Mouse (Mus musculus): ENCODE results near the gene Tmem266. TPM values are rescaled to one million over a fixed set of nuclear protein-coding genes. Genes with fewer than 3 reads are reported as not detected.
A peak's percentile ranks its signal among the peaks of the same experiment; 100 is the strongest.

Tmem266 gene
- total RNA-seq, 2 experiments from 2014 or later, result 0.80 to 0.93 TPM

DNA sequence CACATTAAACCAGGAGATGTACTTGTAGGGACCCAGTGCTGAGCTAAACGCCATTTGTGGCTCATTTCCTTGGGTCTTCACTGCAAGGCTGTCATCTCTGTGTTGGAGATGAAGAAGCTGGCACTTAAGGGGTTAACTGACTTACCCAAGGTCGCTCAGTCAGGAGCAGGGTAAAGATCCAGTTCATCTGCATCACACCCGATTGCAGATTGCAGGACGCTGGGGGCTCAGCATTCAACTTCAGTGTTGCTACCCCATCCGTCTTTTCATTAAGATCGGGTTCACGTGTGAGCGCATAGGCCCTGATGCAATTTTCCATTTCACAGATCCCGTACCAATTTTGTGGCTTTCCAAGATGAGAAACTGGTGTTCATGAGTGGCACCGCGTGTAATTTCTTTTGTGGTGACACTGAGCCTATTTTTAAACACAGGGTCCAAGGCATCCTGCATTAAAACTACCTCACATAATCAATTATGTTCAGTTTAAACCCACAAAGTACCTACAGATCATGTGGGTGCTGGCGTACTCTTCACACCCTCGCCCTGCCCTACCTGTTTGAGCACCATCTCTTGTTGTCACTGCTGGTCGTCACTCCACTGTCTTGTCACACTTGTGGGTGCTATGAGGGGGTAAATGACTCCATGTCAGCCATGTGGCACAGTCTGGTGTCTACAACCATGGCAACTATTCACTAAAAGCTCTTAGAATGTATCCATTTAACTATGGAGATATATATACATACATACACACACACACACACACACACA, 1.6 kb downstream of the Tmem266 start:
- no peak for DNase-seq (ENCODE audit: low spot score in 2 of 2)

GRCm38 (mm10) chr9:55329401-55329800, 2.7 kb downstream of the Tmem266 start:
- no peak for DNase-seq (ENCODE audit: low spot score in 2 of 2)

DNA sequence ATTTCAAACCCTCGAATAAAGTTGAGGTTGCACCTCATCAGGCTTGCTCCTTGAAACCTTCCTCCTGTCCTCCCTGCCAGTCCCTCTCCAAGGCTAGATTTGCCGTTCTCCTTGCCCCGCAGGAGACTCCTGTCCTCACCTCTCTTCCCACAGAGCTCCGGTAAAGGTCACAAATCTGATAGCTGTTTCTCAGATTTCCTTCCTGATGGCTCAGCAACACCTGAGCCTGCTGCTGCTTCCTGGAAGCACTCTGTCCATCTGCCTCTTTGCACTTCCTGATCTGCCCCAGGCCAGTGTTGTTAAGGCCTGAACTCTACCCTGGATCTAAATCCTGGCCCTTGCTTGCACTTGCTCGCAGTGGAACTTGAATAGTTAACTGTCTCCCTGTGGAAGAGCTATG, 5.8 kb downstream of the Tmem266 start:
- no peak for DNase-seq (ENCODE audit: low spot score in 2 of 2)

DNA sequence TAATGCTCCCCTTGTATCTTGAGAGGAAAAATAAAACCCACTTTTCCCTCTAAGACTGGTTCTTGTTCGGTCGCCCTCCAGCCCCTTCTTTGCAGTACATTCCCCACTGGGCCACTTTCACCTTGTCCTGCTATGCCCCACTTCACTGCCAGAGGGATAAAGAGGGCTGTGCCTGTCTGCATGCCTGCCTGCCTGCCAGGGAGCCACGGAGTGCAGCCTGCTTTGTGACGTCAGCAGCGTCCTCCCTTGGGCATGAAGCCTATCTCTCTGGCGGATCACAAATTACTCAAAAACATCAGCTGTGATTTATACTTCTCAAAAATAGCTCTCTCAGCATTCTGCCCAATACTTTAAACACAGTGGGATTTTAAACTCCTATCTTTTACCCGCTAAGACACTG, 6.2 kb downstream of the Tmem266 start:
- DNase-seq (ENCODE audit: low spot score in 2 of 2), result peak; percentile 38 to 63

DNA sequence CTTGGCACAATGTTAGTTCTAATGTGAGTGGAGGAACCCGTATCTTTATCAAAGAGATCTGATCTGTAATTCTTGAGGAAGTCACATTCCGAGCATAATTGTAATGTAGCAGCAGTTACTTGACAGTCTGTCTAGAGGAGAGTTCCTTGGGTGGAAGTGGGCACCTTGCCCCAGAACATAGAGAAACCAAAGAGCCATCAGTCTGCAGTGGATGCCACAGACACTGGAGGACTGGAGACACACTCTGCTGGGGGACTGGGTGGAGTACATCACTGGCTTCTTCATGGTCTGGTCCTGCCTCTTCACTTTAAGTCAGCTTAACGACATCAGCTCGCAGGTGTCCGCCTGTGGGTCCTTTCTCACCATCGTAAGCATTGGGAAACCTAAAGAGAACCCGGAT, 17.5 kb downstream of the Tmem266 start:
- DNase-seq (ENCODE audit: low spot score in 2 of 2), result no peak

DNA sequence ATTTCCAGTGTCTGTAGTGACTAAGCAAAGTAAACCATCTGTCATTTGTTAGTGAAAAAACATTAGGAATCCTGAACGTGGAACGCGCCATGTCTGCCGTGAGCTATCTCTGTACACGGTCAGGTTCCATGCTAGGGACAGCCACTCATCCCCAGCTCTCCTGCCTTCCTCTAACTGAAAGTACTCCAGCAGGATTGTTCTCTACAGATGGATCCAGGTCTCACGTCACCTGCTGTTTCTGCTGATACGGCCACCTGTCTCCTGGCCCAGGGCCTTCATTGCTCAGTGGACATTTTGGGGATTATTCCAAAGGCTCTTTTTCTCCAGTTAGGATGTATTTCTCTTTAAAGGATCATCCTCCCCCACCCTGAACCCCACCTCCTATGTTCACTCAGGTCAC, 18.6 kb downstream of the Tmem266 start:
- DNase-seq (ENCODE audit: low spot score in 2 of 2), result no peak

GRCm38 (mm10) chr9:55348664-55349063, 22.0 kb downstream of the Tmem266 start:
- DNase-seq (ENCODE audit: low spot score in 2 of 2), result no peak

GRCm38 (mm10) chr9:55354686-55355085, 28.0 kb downstream of the Tmem266 start:
- no peak for DNase-seq (ENCODE audit: low spot score in 2 of 2)

- DNase-seq (ENCODE audit: low spot score in 2 of 2), result no peak
Observed at GRCm38 (mm10) chr9:55355270-55355834, 28.6 kb downstream of the Tmem266 start.

DNA sequence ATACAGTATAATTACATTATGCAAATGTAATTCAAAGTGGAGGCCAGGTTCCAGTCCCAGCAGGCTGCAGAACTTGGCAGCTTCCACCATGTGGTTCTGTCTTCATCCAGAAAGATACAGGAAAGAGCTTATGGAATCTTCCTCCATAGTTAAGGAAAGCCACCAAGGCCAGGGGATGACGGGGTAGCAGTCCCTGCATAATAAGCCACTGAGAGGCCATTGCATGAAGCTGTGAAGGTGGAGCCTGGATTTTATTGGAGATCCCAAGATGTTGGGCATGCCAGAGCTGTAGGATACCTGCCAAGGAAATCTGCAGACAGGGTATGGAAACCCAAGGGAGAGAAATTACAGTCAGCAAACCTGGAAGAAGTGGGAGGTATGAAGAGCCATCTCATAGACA, 30.5 kb downstream of the Tmem266 start:
- no peak for DNase-seq (ENCODE audit: low spot score in 2 of 2)

- no peak for DNase-seq (ENCODE audit: low spot score in 2 of 2)
Observed at GRCm38 (mm10) chr9:55360372-55360771, 33.7 kb downstream of the Tmem266 start.

DNA sequence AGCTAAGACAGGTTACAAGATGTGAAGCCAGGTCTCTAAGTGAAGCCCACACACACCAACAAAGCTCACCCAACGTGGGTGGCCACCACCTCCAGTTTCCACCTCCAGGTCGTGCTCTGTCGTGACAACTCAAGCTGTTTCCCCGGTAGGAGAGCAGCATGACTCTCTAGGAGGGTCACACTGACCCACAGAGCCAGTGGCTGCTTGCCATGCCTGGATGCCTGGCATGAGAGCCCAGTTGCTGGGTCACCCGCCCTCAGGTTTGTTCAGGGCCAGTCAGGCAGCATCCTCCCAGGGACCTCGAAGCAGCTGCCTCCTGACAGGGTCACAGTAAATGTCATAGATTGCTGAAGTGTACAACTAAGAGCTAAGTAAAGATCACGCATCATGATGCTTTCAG, 34.1 kb downstream of the Tmem266 start:
- DNase-seq (ENCODE audit: low spot score in 2 of 2), result no peak

GRCm38 (mm10) chr9:55361969-55362368, 35.3 kb downstream of the Tmem266 start:
- DNase-seq (ENCODE audit: low spot score in 2 of 2), result no peak

- no peak for DNase-seq (ENCODE audit: low spot score in 2 of 2)
Observed at GRCm38 (mm10) chr9:55363707-55364106, 37.0 kb downstream of the Tmem266 start.

DNA sequence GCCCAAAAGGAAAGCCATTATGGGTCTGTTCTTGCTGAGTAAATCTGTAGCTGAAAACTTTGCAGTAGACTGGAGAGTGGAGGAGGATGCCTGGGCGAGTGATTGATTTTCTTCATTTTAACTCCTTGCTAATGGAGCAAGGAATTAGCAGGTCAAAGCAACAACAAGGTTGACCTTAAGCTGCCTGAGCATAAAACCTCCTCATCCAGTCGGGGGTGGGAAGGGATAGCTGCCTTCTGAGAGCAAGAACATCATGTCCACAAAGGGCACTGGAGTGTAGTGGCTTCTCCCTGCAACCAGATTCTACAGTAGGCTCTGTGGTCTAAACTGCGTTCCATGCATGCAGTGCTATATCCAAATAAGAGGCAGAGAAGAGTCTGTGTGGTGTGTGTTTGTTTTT, 41.3 kb downstream of the Tmem266 start:
- no peak for DNase-seq (ENCODE audit: low spot score in 2 of 2)

- no peak for DNase-seq (ENCODE audit: low spot score in 2 of 2)
Observed at GRCm38 (mm10) chr9:55371908-55372307, 45.2 kb downstream of the Tmem266 start.

- DNase-seq (ENCODE audit: low spot score in 2 of 2), result no peak
Observed at GRCm38 (mm10) chr9:55377603-55378250, 51.0 kb downstream of the Tmem266 start.

- no peak for DNase-seq (ENCODE audit: low spot score in 2 of 2)
Observed at GRCm38 (mm10) chr9:55381456-55381855, 54.7 kb downstream of the Tmem266 start.

DNA sequence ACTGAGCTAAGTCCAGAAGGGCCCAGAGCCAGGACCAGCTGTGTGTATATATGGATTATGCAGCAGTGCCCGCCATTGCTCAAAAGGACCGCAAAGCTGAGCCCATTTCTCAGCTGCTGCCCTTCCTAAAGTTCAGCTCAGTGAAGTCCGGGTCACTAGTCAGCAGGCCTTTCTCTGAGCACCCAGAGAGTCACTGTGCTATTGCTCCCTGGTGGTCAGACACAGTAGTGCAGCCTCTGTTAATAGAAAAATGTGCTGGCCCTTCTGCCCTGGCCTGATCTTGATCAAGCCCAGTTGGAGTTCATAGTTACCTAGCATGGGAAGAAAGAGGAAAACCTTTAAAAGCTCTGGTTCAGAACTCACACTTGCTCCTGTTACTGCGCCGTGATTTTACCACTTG, 55.7 kb downstream of the Tmem266 start:
- peak; percentile 36 to 43 for DNase-seq (ENCODE audit: low spot score in 2 of 2)

- DNase-seq (ENCODE audit: low spot score in 2 of 2), result no peak
Observed at GRCm38 (mm10) chr9:55386117-55386516, 59.4 kb downstream of the Tmem266 start.

GRCm38 (mm10) chr9:55387862-55388505, 61.3 kb downstream of the Tmem266 start:
- DNase-seq (ENCODE audit: low spot score in 2 of 2), result no peak

All from adrenal gland, adult 18-20 months (tissue).